Mouse (Mus musculus): Measurements from ENCODE around the gene Trak1. TPM values are rescaled to one million over a fixed set of nuclear protein-coding genes. Genes with fewer than 3 reads are reported as not detected.

Trak1 gene
- total RNA-seq, 4 experiments from 2014 or later, result 294 to 334 (median 302) TPM

GRCm38 (mm10) chr9:121295221-121295620 is 2.1 kb upstream of the Trak1 start:
- DNase-seq (ENCODE audit: low spot score), result no peak

- no peak for DNase-seq (ENCODE audit: low spot score)
Measured at GRCm38 (mm10) chr9:121298065-121298398, 730 bp downstream of the Trak1 start.

- DNase-seq (ENCODE audit: low spot score), result peak; percentile 66
Measured at GRCm38 (mm10) chr9:121298411-121299091, 1.2 kb downstream of the Trak1 start.

- no peak for DNase-seq (ENCODE audit: low spot score)
Measured at GRCm38 (mm10) chr9:121299223-121299755, 2.0 kb downstream of the Trak1 start.

GRCm38 (mm10) chr9:121299976-121300570 is 2.8 kb downstream of the Trak1 start:
- DNase-seq (ENCODE audit: low spot score), result no peak

- no peak for DNase-seq (ENCODE audit: low spot score)
Measured at GRCm38 (mm10) chr9:121301041-121301920, 4.0 kb downstream of the Trak1 start.

GRCm38 (mm10) chr9:121302543-121302942 is 5.2 kb downstream of the Trak1 start:
- DNase-seq (ENCODE audit: low spot score), result no peak

- DNase-seq (ENCODE audit: low spot score), result no peak
Measured at GRCm38 (mm10) chr9:121303086-121303485, 5.8 kb downstream of the Trak1 start.

GRCm38 (mm10) chr9:121303748-121304147 is 6.4 kb downstream of the Trak1 start:
- no peak for DNase-seq (ENCODE audit: low spot score)

GRCm38 (mm10) chr9:121304520-121304919 is 7.2 kb downstream of the Trak1 start:
- no peak for DNase-seq (ENCODE audit: low spot score)

- no peak for DNase-seq (ENCODE audit: low spot score)
Measured at GRCm38 (mm10) chr9:121305456-121305855, 8.2 kb downstream of the Trak1 start.

- DNase-seq (ENCODE audit: low spot score), result no peak
Measured at GRCm38 (mm10) chr9:121309287-121309686, 12.0 kb downstream of the Trak1 start.

- no peak for DNase-seq (ENCODE audit: low spot score)
Measured at GRCm38 (mm10) chr9:121310501-121310900, 13.2 kb downstream of the Trak1 start.

- no peak for DNase-seq (ENCODE audit: low spot score)
Measured at GRCm38 (mm10) chr9:121311846-121312236, 14.5 kb downstream of the Trak1 start.

GRCm38 (mm10) chr9:121312237-121312891 is 15.1 kb downstream of the Trak1 start:
- no peak for DNase-seq (ENCODE audit: low spot score)

GRCm38 (mm10) chr9:121313656-121314374 is 16.5 kb downstream of the Trak1 start:
- DNase-seq (ENCODE audit: low spot score), result peak; percentile 96

GRCm38 (mm10) chr9:121314541-121315152 is 17.3 kb downstream of the Trak1 start:
- peak; percentile 80 for DNase-seq (ENCODE audit: low spot score)

GRCm38 (mm10) chr9:121315901-121316595 is 18.7 kb downstream of the Trak1 start:
- no peak for DNase-seq (ENCODE audit: low spot score)

- DNase-seq (ENCODE audit: low spot score), result peak; percentile 77
Measured at GRCm38 (mm10) chr9:121316621-121317405, 19.5 kb downstream of the Trak1 start.
